Mouse (Mus musculus): Measurements from ENCODE around the gene Tle6. TPM values are rescaled to one million over a fixed set of nuclear protein-coding genes. Genes with fewer than 3 reads are reported as not detected.
A peak's percentile ranks its signal among the peaks of the same experiment; 100 is the strongest.

Gene Tle6
- polyA plus RNA-seq, 1 experiment from 2014 or later = 17.1 TPM

DNA sequence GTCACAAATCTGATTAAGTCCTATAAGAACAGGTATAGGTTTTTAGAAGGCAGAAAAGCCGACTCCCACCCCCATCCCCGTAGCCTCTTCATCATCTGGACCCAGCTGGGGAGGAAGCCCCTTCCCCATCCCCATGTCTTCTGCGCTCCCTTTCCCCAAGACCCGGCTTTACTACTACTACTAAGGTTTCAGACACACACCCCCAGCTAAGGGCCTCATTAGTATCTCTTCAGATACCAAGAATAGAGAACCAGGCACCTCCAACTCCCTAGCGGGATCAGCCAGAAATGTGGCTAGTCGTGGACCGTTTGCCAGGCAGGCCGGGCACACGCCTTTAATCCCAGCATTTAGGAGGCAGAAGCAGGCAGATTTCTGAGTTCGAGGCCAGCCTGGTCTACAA lies 777 bp downstream of the Tle6 start:
- H3K4me1 ChIP-seq (ENCODE audit: control insufficient read depth, insufficient read depth, low read length) = peaks cover 41% of the 10 kb centered on the region
- no peaks in the 10 kb centered on the region for H3K36me3 ChIP-seq (ENCODE audit: control insufficient read depth, insufficient read depth, low read length)
- H3K27ac ChIP-seq (replicated peaks; ENCODE audit: low read depth, low read length) = peak overlapping the region; percentile 80
- no peak overlapping the region for H3K9ac ChIP-seq (ENCODE audit: low read depth, low read length)
- no peak for DNase-seq (ENCODE audit: low spot score)
- 44% methylated on average over 10 of the region's 10 CpGs for WGBS
- peak overlapping the region; percentile 59; the same call in 1 of the 2 replicates for H3K4me2 ChIP-seq (ENCODE audit: low read depth, low read length)
- no peak overlapping the region for H3K4me3 ChIP-seq (ENCODE audit: low read depth, low read length)
- no peak for ATAC-seq (ENCODE audit: low read depth)
- no peaks in the 10 kb centered on the region for H3K9me3 ChIP-seq (ENCODE audit: control insufficient read depth, low read length)
- H3K27me3 ChIP-seq (replicated peaks; ENCODE audit: control insufficient read depth, insufficient read depth, low read length) = no peaks in the 10 kb centered on the region

GRCm38 (mm10) chr10:81599630-81600029 lies 1.2 kb downstream of the Tle6 start:
- 48% methylated on average over 5 of the region's 5 CpGs for WGBS
- H3K4me3 ChIP-seq (ENCODE audit: low read depth, low read length) = no peak overlapping the region
- no peak for DNase-seq (ENCODE audit: low spot score)
- ATAC-seq (ENCODE audit: low read depth) = no peak
- no peaks in the 10 kb centered on the region for H3K36me3 ChIP-seq (ENCODE audit: control insufficient read depth, insufficient read depth, low read length)
- H3K4me2 ChIP-seq (ENCODE audit: low read depth, low read length) = no peak overlapping the region
- no peak overlapping the region for H3K9ac ChIP-seq (ENCODE audit: low read depth, low read length)
- H3K9me3 ChIP-seq (ENCODE audit: control insufficient read depth, low read length) = no peaks in the 10 kb centered on the region
- peaks cover 44% of the 10 kb centered on the region for H3K4me1 ChIP-seq (ENCODE audit: control insufficient read depth, insufficient read depth, low read length)
- no peaks in the 10 kb centered on the region for H3K27me3 ChIP-seq (replicated peaks; ENCODE audit: control insufficient read depth, insufficient read depth, low read length)
- no peak overlapping the region for H3K27ac ChIP-seq (replicated peaks; ENCODE audit: low read depth, low read length)

DNA sequence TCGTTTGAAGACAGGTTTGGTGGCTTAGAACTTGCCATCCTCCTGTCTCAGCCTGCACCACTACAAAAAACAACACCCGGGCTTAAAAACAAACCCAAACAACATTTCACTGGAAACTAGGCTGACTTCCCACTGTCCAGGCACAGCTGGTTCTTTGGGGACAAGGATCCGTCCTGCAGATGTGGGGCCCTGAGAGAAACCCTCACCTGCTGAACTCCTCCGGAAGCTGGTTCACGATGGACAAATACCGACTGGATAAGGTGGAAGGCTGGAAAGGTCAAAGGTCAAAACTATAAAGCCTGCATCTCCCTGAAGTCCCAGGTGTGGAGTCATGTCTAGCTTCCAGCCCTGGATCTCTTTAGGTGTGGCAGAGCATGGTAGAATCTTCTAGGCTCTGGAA lies 2.0 kb downstream of the Tle6 start:
- ATAC-seq (ENCODE audit: low read depth) = no peak
- 30% methylated on average over 6 of the region's 6 CpGs for WGBS

GRCm38 (mm10) chr10:81598342-81598741 lies 2.5 kb downstream of the Tle6 start:
- H3K27me3 ChIP-seq (replicated peaks; ENCODE audit: control insufficient read depth, insufficient read depth, low read length) = no peaks in the 10 kb centered on the region
- DNase-seq (ENCODE audit: low spot score) (no peak), ATAC-seq (ENCODE audit: low read depth) (no peak)
- no peak overlapping the region for H3K27ac ChIP-seq (replicated peaks; ENCODE audit: low read depth, low read length)
- H3K4me2 ChIP-seq (ENCODE audit: low read depth, low read length) = no peak overlapping the region
- H3K9ac ChIP-seq (ENCODE audit: low read depth, low read length) = no peak overlapping the region
- H3K36me3 ChIP-seq (ENCODE audit: control insufficient read depth, insufficient read depth, low read length) = no peaks in the 10 kb centered on the region
- H3K9me3 ChIP-seq (ENCODE audit: control insufficient read depth, low read length) = no peaks in the 10 kb centered on the region
- H3K4me1 ChIP-seq (ENCODE audit: control insufficient read depth, insufficient read depth, low read length) = peaks cover 44% of the 10 kb centered on the region
- H3K4me3 ChIP-seq (ENCODE audit: low read depth, low read length) = no peak overlapping the region
- whole genome bisulfite sequencing = 29% methylated on average over 3 of the region's 3 CpGs

More for the DNA sequence above, 2.0 kb downstream of the Tle6 start:
- H3K4me2 ChIP-seq (ENCODE audit: low read depth, low read length) = no peak overlapping the region
- H3K27me3 ChIP-seq (replicated peaks; ENCODE audit: control insufficient read depth, insufficient read depth, low read length) = no peaks in the 10 kb centered on the region
- H3K9ac ChIP-seq (ENCODE audit: low read depth, low read length) = no peak overlapping the region
- no peaks in the 10 kb centered on the region for H3K9me3 ChIP-seq (ENCODE audit: control insufficient read depth, low read length)
- H3K4me1 ChIP-seq (ENCODE audit: control insufficient read depth, insufficient read depth, low read length) = peaks cover 44% of the 10 kb centered on the region
- no peak for DNase-seq (ENCODE audit: low spot score)
- no peak overlapping the region for H3K4me3 ChIP-seq (ENCODE audit: low read depth, low read length)
- H3K27ac ChIP-seq (replicated peaks; ENCODE audit: low read depth, low read length) = no peak overlapping the region
- H3K36me3 ChIP-seq (ENCODE audit: control insufficient read depth, insufficient read depth, low read length) = no peaks in the 10 kb centered on the region

DNA sequence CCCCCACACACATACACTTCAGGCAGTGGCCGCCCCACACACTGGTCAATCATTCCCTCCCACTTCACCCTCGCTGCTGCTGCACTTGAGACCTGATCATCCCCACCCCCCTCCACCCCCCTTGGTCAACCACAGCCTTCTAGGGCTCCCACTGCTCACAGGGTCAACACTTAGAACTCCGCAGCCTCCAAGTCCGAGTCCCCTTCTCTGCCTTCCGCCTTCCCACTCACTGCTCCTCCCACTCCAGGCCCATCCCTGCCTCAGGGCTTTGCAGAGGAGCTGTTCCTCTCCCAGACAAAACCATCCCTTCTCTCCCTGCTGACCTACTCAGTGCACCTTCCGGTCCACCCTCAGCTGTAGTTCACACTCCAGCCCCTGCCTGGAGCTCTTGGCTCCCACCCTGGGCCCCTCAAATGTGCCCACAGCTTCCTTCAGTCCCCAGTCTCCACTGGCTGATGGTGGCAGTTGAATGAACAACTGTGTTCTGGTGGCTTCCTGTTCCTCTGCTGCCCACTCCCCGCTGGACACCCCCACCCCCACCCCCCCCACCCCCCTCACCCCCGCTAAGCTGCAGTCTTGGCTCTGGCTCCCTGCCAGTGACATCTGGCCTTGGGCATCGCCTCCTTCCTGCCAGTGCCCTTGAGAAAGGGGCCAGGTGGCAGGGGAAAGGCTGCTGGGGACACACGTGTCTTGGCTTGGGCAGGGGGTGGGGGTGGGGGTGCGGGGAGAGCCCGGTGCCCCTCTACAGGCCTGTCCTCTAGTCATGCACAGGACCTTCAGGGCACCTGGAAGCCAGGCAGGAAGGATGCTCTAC lies 3.5 kb downstream of the Tle6 start:
- no peaks in the 10 kb centered on the region for H3K9me3 ChIP-seq (ENCODE audit: control insufficient read depth, low read length)
- 2% methylated on average over 9 of the region's 12 CpGs for WGBS
- H3K9ac ChIP-seq (ENCODE audit: low read depth, low read length) = peak overlapping the region; percentile 37
- peak overlapping the region; percentile 49 for H3K4me2 ChIP-seq (ENCODE audit: low read depth, low read length)
- H3K36me3 ChIP-seq (ENCODE audit: control insufficient read depth, insufficient read depth, low read length) = no peaks in the 10 kb centered on the region
- H3K4me1 ChIP-seq (ENCODE audit: control insufficient read depth, insufficient read depth, low read length) = peaks cover 40% of the 10 kb centered on the region
- H3K4me3 ChIP-seq (ENCODE audit: low read depth, low read length) = peak overlapping the region; percentile 21
- ATAC-seq (ENCODE audit: low read depth) (peak; percentile 28; the same call in 1 of the 2 replicates), DNase-seq (ENCODE audit: low spot score) (peak; percentile 76)
- no peaks in the 10 kb centered on the region for H3K27me3 ChIP-seq (replicated peaks; ENCODE audit: control insufficient read depth, insufficient read depth, low read length)
- H3K27ac ChIP-seq (replicated peaks; ENCODE audit: low read depth, low read length) = peak overlapping the region; percentile 77

GRCm38 (mm10) chr10:81596611-81597010 lies 4.3 kb downstream of the Tle6 start:
- Histone ChIP-seq H3K9ac (ENCODE audit: low read depth, low read length) (peak overlapping the region; percentile 37), H3K4me3 (ENCODE audit: low read depth, low read length) (peak overlapping the region; percentile 21), H3K27ac (replicated peaks; ENCODE audit: low read depth, low read length) (peak overlapping the region; percentile 77), H3K4me1 (ENCODE audit: control insufficient read depth, insufficient read depth, low read length) (peaks cover 36% of the 10 kb centered on the region), H3K36me3 (ENCODE audit: control insufficient read depth, insufficient read depth, low read length) (no peaks in the 10 kb centered on the region), H3K9me3 (ENCODE audit: control insufficient read depth, low read length) (no peaks in the 10 kb centered on the region), H3K27me3 (replicated peaks; ENCODE audit: control insufficient read depth, insufficient read depth, low read length) (no peaks in the 10 kb centered on the region), H3K4me2 (ENCODE audit: low read depth, low read length) (peak overlapping the region; percentile 49)
- DNase-seq (ENCODE audit: low spot score) = peak; percentile 69
- ATAC-seq (ENCODE audit: low read depth) = no peak
- 0% methylated on average over 10 of the region's 10 CpGs for WGBS

- no peaks in the 10 kb centered on the region for H3K9me3 ChIP-seq (ENCODE audit: control insufficient read depth, low read length)
- H3K4me3 ChIP-seq (ENCODE audit: low read depth, low read length) = no peak overlapping the region
- DNase-seq (ENCODE audit: low spot score) = no peak
- H3K9ac ChIP-seq (ENCODE audit: low read depth, low read length) = peak overlapping the region; percentile 37; the same call in 1 of the 2 replicates
- WGBS = 29% methylated on average over 5 of the region's 5 CpGs
- no peaks in the 10 kb centered on the region for H3K27me3 ChIP-seq (replicated peaks; ENCODE audit: control insufficient read depth, insufficient read depth, low read length)
- H3K36me3 ChIP-seq (ENCODE audit: control insufficient read depth, insufficient read depth, low read length) = no peaks in the 10 kb centered on the region
- ATAC-seq (ENCODE audit: low read depth) = no peak
- H3K4me1 ChIP-seq (ENCODE audit: control insufficient read depth, insufficient read depth, low read length) = peaks cover 30% of the 10 kb centered on the region
- H3K4me2 ChIP-seq (ENCODE audit: low read depth, low read length) = peak overlapping the region; percentile 49; the same call in 1 of the 2 replicates
- peak overlapping the region; percentile 77 for H3K27ac ChIP-seq (replicated peaks; ENCODE audit: low read depth, low read length)
These were observed 5.3 kb downstream of the Tle6 start for GRCm38 (mm10) chr10:81595599-81595998.

- Histone ChIP-seq H3K27ac (replicated peaks; ENCODE audit: low read depth, low read length) (no peak overlapping the region), H3K9me3 (ENCODE audit: control insufficient read depth, low read length) (no peaks in the 10 kb centered on the region), H3K9ac (ENCODE audit: low read depth, low read length) (no peak overlapping the region), H3K36me3 (ENCODE audit: control insufficient read depth, insufficient read depth, low read length) (peaks cover 8% of the 10 kb centered on the region), H3K4me2 (ENCODE audit: low read depth, low read length) (no peak overlapping the region), H3K4me3 (ENCODE audit: low read depth, low read length) (no peak overlapping the region), H3K4me1 (ENCODE audit: control insufficient read depth, insufficient read depth, low read length) (peaks cover 30% of the 10 kb centered on the region), H3K27me3 (replicated peaks; ENCODE audit: control insufficient read depth, insufficient read depth, low read length) (no peaks in the 10 kb centered on the region)
- ATAC-seq (ENCODE audit: low read depth) (no peak), DNase-seq (ENCODE audit: low spot score) (no peak)
- 73% methylated on average over 18 of the region's 18 CpGs for WGBS
These were observed 6.9 kb downstream of the Tle6 start for GRCm38 (mm10) chr10:81593935-81594334.

DNA sequence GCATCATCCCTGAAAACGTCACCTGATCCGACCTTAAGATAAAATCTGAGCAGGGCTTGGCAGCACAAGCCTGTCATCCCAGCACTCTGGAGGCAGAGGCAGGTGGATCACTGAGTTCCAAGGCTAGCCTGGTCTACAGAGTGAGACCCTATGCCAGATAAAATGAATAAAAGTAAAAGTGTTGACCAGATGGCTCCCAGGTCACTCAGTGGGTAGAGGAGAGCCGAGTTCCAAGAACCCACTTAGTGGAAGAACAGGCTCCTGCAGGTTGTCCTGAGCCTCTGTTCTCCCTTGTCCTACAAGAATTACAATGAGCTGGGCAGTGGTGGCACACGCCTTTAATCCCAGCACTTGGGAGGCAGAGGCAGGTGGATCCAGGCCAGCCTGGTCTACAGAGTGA lies 7.7 kb downstream of the Tle6 start:
- WGBS = 73% methylated on average over 4 of the region's 4 CpGs
- Histone ChIP-seq H3K27me3 (replicated peaks; ENCODE audit: control insufficient read depth, insufficient read depth, low read length) (no peaks in the 10 kb centered on the region), H3K9me3 (ENCODE audit: control insufficient read depth, low read length) (no peaks in the 10 kb centered on the region), H3K4me1 (ENCODE audit: control insufficient read depth, insufficient read depth, low read length) (peaks cover 30% of the 10 kb centered on the region), H3K4me3 (ENCODE audit: low read depth, low read length) (no peak overlapping the region), H3K4me2 (ENCODE audit: low read depth, low read length) (no peak overlapping the region), H3K9ac (ENCODE audit: low read depth, low read length) (no peak overlapping the region), H3K36me3 (ENCODE audit: control insufficient read depth, insufficient read depth, low read length) (peaks cover 15% of the 10 kb centered on the region), H3K27ac (replicated peaks; ENCODE audit: low read depth, low read length) (no peak overlapping the region)
- no peak for ATAC-seq (ENCODE audit: low read depth)
- DNase-seq (ENCODE audit: low spot score) = no peak

Data from embryonic facial prominence, embryonic 14.5 days (tissue).